Mouse (Mus musculus): ENCODE measurements around the gene Gm7030.
"Not testable (repeated sequence)": the region's sequence is repeated elsewhere in the genome, so short reads cannot be mapped to it uniquely, and the experiment has no call there.

Gm7030 gene

DNA sequence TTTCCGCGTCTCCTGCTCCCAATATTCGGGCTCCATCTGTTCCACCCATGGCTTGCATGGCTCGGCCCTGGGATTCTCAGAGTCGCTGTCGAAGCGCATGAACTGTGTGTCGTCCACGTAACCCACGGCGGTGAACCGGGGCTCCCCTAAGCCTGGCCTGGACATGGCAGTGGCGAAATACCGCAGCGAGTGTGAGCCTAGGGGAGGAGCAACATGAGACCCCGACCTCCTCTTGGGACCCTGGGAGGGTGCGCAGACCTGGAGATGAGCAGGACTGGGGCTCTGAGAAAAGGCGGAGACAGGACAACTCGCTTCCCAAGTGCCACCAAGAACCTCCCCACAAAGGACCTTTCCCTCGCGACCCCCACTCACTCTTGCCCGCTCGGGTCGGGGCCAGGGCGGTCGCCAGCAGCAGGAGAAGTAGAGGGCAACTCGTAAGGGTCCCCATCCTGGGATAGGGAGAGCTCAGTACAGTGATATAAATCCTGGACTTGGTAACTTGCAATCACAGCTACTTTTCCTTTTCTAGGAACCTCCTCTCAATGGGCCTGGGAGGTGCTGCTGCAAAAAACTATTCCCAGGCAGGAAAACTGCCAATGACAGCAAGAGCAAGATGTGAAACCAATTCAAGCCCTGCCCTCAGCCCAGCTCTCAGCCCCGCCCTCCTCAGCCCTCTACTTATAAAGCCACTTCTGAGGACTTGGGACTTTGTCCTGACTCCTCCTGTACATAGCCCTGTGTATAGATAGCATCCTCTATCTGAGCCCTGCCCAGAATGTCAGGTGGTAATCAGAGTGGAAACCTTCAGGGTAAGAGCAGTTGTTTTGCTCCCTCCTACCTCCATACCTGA is at the start of gene Gm7030:
Gene Gm7030, minus strand, starts transcription at position 458 of the 850 bp plus-strand sequence.
- not testable (repeated sequence) for DNase-seq (ENCODE audit: low spot score)

DNA sequence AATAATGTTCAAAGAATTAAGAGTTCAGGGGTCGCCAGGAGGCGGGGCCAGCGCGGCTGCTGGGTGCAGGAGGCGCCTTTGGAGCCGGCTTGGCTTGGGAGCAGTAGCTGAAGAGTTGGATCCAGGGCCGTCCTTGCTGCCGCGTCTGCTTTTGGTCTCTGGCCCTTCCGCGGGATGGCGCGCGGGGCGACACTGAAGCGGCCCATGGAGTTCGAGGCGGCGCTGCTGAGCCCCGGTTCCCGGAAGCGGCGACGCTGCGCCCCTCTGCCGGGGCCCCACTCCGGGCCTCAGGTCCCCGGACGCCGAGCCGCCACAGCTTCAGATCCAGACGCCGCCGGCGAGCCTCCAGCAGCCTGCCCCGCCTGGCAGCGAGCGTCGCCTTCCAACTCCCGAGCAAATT is 49.7 kb upstream of the Gm7030 start:
- DNase-seq (ENCODE audit: low spot score) = peak; percentile 18

- DNase-seq (ENCODE audit: low spot score) = not testable (repeated sequence)
Measured at GRCm38 (mm10) chr17:36176132-36176531, 46.9 kb upstream of the Gm7030 start.

DNA sequence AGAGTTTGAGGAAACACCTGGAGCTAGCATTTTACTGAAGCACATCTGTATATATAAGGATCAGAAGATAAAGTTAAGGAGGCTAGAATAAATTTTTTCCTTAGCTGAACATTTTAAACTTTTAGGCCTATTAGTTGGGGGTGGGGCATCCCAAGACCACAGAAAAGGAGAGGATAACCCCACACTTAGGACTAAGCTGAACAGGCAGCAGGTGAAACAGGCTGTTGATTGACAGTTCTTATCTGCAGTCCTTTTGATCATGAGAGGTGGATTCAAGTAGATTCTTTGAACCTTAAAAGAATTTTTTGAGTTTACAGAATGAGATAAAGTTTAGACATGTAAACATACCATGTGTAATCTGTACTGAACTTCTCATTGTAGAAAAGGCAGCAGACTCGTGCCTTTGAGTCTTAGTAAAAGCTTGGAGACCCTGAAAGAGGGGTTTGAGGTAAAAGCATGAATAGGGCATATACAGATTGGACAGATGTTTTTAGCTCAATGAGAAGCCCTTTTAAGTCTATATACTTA is 41.1 kb upstream of the Gm7030 start:
- no peak for DNase-seq (ENCODE audit: low spot score)

GRCm38 (mm10) chr17:36169753-36170152 is 40.5 kb upstream of the Gm7030 start:
- no peak for DNase-seq (ENCODE audit: low spot score)

DNA sequence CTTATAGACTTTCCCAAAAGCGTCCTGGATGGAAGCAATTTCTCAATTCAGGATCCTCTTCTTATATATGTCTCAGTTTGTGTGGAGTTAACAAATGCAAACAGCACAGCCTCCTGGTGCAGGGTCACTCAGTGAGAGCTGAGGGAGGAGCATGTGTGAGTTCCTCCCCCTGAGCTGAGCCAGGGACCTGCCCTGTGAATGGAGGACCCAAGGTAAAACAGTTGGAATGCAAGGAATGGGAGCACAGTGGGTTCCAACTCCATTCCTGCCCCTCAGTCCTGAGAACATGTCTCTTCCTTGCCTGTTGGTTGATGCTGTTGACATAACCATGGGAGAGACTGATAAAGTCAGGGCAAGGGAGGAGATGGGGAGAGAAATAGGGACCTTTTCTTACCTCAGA is 39.9 kb upstream of the Gm7030 start:
- DNase-seq (ENCODE audit: low spot score) = not testable (repeated sequence)

- DNase-seq (ENCODE audit: low spot score) = no peak
Measured at GRCm38 (mm10) chr17:36168039-36168652, 38.9 kb upstream of the Gm7030 start, which contains the start of gene Gm8909. Gene Gm8909 (minus strand): TSS chr17:36168537.

- no peak for DNase-seq (ENCODE audit: low spot score)
Measured at GRCm38 (mm10) chr17:36167306-36168038, 38.2 kb upstream of the Gm7030 start.

DNA sequence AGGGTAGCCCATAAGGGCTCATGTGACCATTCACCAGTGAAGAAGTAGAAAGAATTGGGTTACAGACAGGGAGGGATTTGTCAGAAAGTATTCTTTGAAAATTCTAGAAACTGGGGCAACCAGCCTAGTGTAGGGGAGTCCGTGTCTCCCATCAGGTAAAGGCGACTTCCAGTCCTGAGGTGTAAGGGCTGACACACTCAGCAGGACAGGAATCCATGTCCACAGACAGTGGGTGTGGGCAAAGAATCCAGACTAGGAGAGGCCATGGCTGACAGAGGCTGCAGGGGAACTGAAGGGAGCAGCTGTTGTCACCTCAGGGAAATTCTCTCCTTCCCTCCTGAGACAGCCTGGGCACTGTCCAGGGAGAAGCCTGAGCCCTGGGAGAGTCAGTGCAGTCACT is 37.7 kb upstream of the Gm7030 start:
- not testable (repeated sequence) for DNase-seq (ENCODE audit: low spot score)

- DNase-seq (ENCODE audit: low spot score) = no peak
Measured at GRCm38 (mm10) chr17:36161129-36162051, 32.2 kb upstream of the Gm7030 start.

GRCm38 (mm10) chr17:36158264-36158663 is 29.0 kb upstream of the Gm7030 start:
- not testable (repeated sequence) for DNase-seq (ENCODE audit: low spot score)

DNA sequence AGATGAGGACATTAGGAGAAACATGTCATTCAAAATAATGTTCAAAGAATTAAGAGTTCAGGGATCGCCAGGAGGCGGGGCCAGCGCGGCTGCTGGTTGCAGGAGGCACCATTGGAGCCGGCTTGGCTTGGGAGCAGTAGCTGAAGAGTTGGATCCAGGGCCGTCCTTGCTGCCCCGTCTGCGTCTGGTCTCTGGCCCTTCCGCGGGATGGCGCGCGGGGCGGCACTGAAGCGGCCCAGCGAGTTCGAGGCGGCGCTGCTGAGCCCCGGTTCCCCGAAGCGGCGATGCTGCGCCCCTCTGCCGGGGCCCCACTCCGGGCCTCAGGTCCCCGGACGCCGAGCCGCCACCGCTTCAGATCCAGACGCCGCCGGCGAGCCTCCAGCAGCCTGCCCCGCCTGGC is 28.6 kb upstream of the Gm7030 start:
- DNase-seq (ENCODE audit: low spot score) = not testable (repeated sequence)

DNA sequence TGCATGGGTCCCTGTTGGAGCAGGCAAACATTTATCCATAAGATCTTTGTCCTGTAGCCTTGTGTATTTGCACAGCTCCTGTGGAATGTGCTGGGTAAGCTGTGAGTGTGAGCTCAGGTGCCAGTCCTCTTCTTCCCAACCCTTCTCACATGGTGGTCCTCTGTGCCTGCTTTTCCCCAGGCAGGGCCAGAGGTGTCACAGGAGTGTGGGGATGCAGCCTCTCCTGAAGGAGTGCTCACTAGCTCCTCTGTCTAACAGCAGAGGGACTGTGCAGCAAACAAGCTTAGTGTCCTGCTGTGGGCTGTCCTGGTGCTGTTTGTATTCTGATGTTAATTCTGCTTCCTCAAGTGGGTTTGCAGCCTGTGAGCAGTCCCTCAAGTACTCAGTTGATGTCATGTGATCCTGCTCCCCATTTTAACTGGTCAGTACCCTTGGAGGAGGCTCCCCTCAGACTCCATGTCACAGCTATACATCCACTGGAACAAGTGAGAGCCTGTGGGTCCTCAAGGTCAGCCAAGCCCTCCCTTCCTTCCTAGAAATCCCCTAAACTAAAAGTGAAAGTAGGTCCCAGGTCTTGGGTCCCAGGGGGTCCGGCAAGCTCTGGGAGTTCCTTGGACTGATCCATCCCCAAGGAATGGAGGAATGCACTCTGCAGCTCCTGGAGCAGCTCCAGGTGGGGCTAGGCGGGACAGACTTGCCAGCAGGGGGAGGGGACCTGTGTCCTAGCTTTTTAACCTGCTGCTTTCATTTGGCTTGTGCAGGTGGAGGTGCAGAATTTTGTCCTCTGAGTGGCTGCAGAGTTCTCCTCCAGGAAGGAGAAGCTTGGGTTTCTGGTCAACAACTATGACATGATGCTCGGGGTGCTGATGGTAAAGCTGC is 25.3 kb upstream of the Gm7030 start:
- DNase-seq (ENCODE audit: low spot score) = no peak

DNA sequence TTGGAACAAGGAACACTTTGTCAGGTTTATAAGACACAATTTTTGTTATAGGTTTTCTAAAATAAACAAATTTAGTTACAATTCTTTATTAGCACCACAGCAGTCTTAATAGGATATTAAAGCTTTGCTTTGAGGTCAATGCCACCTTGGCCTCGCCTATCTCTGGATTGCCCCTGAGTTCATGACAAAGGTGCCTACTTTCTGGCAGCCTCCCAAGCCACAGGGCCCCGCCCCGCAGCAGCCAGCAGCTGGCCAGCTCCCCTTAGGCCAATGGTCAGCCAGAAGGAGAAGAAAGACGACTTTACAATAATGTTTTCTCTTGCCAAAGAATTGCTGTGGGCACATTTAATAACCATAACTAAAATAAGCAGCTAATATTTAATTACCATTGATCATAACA is 22.0 kb upstream of the Gm7030 start:
- DNase-seq (ENCODE audit: low spot score) = not testable (repeated sequence)

GRCm38 (mm10) chr17:36148468-36148867 is 19.2 kb upstream of the Gm7030 start:
- DNase-seq (ENCODE audit: low spot score) = not testable (repeated sequence)

DNA sequence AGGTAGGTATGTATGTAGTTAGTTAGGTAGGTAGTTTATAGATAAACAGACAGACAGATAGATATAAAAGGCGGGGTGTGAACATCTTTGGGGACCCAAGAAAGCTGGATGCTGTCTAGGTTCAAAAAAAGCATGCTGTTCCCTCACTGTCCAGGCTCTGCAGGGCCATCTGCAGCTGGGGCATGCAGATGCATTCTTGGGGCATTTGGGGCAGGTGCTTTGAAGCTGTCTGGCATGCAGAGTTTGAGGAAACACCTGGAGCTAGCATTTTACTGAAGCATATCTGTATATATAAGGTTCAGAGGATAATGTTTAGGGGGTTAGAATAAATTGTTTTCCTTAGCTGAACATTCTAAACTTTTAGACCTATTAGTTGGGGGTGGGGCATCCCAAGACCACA is 17.7 kb upstream of the Gm7030 start:
- DNase-seq (ENCODE audit: low spot score) = not testable (repeated sequence)

DNA sequence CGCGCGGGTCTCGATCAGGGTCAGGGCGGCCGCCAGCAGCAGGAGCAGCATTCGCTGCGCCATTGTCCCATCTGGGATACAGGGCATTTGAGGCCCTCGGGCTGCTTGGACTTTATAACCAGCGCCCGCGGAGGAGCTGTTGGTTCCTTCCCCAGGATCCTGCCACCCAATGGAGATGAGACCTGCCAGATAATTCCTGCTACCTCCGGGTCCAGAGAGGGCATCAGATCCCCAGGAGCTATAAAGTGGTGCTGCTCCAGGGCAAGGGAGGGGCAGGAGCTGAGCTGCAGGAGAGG is 16.6 kb upstream of the Gm7030 start:
- DNase-seq (ENCODE audit: low spot score) = not testable (repeated sequence)

- DNase-seq (ENCODE audit: low spot score) = no peak
Measured at GRCm38 (mm10) chr17:36145111-36145860, 16.1 kb upstream of the Gm7030 start.

DNA sequence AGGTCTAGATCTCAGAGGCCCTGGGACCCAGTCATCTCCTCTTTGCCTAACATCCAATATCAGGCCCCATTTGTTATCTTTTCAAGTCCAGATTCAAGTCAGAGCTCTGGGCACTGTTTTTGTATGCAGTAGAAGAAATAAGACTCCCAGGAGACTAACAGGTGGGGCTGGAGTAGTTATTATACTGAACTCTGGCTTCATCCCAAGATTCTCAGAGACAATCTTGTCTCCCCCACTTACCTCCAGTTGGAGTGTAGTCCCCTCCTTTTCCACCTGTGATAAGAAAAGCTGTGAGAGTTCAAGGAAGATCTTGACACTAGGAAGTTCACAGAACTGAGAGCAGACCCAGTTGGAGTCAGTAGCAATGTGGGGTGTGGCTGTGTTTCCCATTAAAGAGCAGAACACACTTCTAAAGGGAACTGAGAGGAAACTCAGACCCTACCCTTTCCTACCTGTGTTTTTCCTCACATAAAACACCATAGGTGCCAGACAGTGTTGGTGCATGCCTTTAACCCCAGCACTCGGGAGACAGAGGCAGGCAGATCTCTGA is 7.1 kb upstream of the Gm7030 start:
- not testable (repeated sequence) for DNase-seq (ENCODE audit: low spot score)

All from ovary, postnatal 36 days (tissue).